Mouse (Mus musculus): ENCODE measurements around the gene Mef2b. TPM values are rescaled to one million over a fixed set of nuclear protein-coding genes. Genes with fewer than 3 reads are reported as not detected.

The Mef2b gene
- polyA plus RNA-seq, 1 experiment = 0.05 TPM

DNA sequence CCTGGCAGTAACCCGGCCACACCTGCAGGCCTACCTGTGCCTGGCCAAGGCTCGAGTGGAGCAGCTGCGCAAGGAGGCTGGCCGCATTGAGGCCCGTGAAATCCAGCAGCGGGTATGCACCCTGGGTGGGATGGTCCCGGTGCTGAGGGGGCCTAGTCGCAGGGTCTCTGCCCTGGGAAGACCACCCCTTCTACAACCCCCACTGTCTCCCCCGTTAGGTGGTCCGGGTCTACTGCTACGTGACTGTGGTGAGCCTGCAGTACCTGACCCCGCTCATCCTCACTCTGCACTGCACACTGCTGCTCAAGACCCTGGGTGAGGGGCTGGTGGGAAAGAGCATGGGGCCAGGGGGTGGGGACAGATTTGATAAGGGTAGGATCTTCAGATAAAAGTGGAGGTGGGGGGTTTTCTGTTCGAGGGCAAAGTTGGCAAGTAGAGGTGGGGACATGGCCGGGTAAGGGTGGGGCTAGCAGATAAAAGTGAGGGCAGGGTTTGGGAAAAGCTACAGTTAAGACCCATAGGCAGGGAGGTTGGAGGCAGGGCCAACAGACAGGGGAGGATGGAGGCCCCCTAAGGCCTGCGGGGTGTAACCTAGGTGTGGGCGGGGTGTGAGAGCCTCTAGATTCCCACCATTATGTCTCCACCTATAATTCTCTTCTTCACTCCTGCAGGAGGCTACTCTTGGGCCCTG, 41.8 kb downstream of the Mef2b start:
- Histone ChIP-seq H3K36me3 (ENCODE audit: control insufficient read depth, insufficient read depth) (peaks cover 12% of the 10 kb centered on the region), H3K79me2 (ENCODE audit: control insufficient read depth, insufficient read depth) (no peaks in the 10 kb centered on the region), H3K79me3 (ENCODE audit: low read depth) (no peaks in the 10 kb centered on the region), H3K4me3 (ENCODE audit: insufficient read depth, poor library complexity, severe bottlenecking) (no peak overlapping the region), H3ac (ENCODE audit: control insufficient read depth, insufficient read length, low read depth) (no peak overlapping the region), H3K27me3 (ENCODE audit: control insufficient read depth, insufficient read depth, insufficient read length) (no peaks in the 10 kb centered on the region)
- TF ChIP-seq MAX (IDR thresholded peaks at IDR 0.05) (no peak), CTCF (IDR thresholded peaks at IDR 0.05; ENCODE audit: control insufficient read depth, insufficient read depth, insufficient read length) (no peak), FOSL1 (IDR thresholded peaks at IDR 0.05; ENCODE audit: insufficient read depth, low read length, poor library complexity, severe bottlenecking) (no peak), CEBPB (IDR thresholded peaks at IDR 0.05; ENCODE audit: low read depth) (no peak), USF1 (IDR thresholded peaks at IDR 0.05; ENCODE audit: low read depth) (no peak), MYOG (IDR thresholded peaks at IDR 0.05; ENCODE audit: control insufficient read depth, extremely low read depth, insufficient read length) (no peak), MYOD1 (IDR thresholded peaks at IDR 0.05; ENCODE audit: control insufficient read depth, insufficient read length, low read depth) (no peak)

DNA sequence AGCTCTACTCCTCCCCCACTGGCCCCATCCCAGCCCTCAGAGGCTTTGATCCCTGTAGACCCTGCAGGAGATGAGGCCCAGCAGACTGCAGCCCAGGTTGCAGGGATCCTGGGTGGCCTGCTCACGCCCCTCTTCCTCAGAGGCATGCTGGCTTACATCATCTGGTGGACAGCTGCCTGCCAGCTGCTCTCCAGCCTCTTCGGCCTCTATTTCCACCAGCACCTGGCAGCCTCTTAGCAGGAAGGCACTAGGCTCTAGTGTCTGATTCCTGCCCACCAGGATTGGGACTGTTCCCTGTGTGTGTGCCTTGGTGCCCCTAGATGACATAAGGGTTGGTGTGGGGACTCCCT, 42.4 kb downstream of the Mef2b start:
- Histone ChIP-seq H3K36me3 (ENCODE audit: control insufficient read depth, insufficient read depth) (peaks cover 12% of the 10 kb centered on the region), H3K79me3 (ENCODE audit: low read depth) (no peaks in the 10 kb centered on the region), H3K27me3 (ENCODE audit: control insufficient read depth, insufficient read depth, insufficient read length) (no peaks in the 10 kb centered on the region), H3ac (ENCODE audit: control insufficient read depth, insufficient read length, low read depth) (no peak overlapping the region), H3K4me3 (ENCODE audit: insufficient read depth, poor library complexity, severe bottlenecking) (no peak overlapping the region), H3K79me2 (ENCODE audit: control insufficient read depth, insufficient read depth) (no peaks in the 10 kb centered on the region)
- TF ChIP-seq MAX (IDR thresholded peaks at IDR 0.05) = no peak
- TF ChIP-seq CTCF (IDR thresholded peaks at IDR 0.05; ENCODE audit: control insufficient read depth, insufficient read depth, insufficient read length) = no peak
- no peak for TF ChIP-seq USF1 (IDR thresholded peaks at IDR 0.05; ENCODE audit: low read depth)
- TF ChIP-seq MYOG (IDR thresholded peaks at IDR 0.05; ENCODE audit: control insufficient read depth, extremely low read depth, insufficient read length) = no peak
- TF ChIP-seq CEBPB (IDR thresholded peaks at IDR 0.05; ENCODE audit: low read depth) = no peak
- TF ChIP-seq MYOD1 (IDR thresholded peaks at IDR 0.05; ENCODE audit: control insufficient read depth, insufficient read length, low read depth) = no peak
- no peak for TF ChIP-seq FOSL1 (IDR thresholded peaks at IDR 0.05; ENCODE audit: insufficient read depth, low read length, poor library complexity, severe bottlenecking)

DNA sequence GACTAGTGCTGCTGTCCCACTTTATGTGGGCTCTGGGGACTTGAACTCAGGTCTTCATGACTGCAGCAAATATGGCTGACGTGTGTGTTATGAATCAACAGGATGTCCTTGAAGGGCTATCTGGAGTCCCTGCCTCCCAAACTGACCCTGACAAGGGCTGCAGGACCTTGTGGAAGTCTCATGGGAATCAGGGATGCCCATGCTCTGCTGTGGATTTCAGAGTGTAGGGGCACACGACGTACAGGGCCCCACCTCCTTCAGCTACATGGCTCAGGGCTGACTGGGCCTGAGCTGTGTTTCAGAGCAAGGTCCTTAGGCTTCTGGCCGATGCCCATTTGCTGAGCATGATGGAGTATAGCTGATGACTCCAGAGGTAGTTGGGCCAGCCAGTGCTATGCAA, 43.7 kb downstream of the Mef2b start:
- H3K4me3 ChIP-seq (ENCODE audit: insufficient read depth, poor library complexity, severe bottlenecking) = no peak overlapping the region
- H3ac ChIP-seq (ENCODE audit: control insufficient read depth, insufficient read length, low read depth) = no peak overlapping the region
- H3K79me3 ChIP-seq (ENCODE audit: low read depth) = no peaks in the 10 kb centered on the region
- H3K36me3 ChIP-seq (ENCODE audit: control insufficient read depth, insufficient read depth) = peaks cover 8% of the 10 kb centered on the region
- no peaks in the 10 kb centered on the region for H3K27me3 ChIP-seq (ENCODE audit: control insufficient read depth, insufficient read depth, insufficient read length)
- H3K79me2 ChIP-seq (ENCODE audit: control insufficient read depth, insufficient read depth) = no peaks in the 10 kb centered on the region
- no peak for TF ChIP-seq MYOG (IDR thresholded peaks at IDR 0.05; ENCODE audit: control insufficient read depth, extremely low read depth, insufficient read length)

DNA sequence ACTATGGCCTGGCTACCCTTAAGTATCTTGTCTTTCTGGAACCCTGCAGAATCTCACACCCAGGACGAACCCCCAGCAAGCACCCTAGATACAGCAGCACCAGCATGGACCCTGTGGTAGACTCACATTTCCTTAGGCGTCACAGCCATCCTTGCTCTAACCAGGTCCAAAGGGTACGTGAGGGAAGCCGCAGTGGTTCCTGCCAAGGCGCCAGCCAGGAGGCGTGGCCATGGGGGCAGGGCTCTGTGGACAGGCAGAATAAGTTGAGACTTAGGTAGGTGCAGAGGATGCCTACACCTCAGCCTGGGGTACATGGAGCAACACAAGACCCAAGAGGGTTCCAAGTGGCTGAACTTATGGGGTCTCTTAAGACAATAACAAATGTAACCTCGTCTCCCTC, 49.2 kb downstream of the Mef2b start:
- Histone ChIP-seq H3ac (ENCODE audit: control insufficient read depth, insufficient read length, low read depth) (no peak overlapping the region), H3K36me3 (ENCODE audit: control insufficient read depth, insufficient read depth) (no peaks in the 10 kb centered on the region), H3K79me3 (ENCODE audit: low read depth) (no peaks in the 10 kb centered on the region), H3K27me3 (ENCODE audit: control insufficient read depth, insufficient read depth, insufficient read length) (no peaks in the 10 kb centered on the region), H3K4me3 (ENCODE audit: insufficient read depth, poor library complexity, severe bottlenecking) (no peak overlapping the region), H3K79me2 (ENCODE audit: control insufficient read depth, insufficient read depth) (no peaks in the 10 kb centered on the region)
- TF ChIP-seq CTCF (IDR thresholded peaks at IDR 0.05; ENCODE audit: control insufficient read depth, insufficient read depth, insufficient read length) (no peak), USF1 (IDR thresholded peaks at IDR 0.05; ENCODE audit: low read depth) (no peak), MAX (IDR thresholded peaks at IDR 0.05) (no peak), MYOG (IDR thresholded peaks at IDR 0.05; ENCODE audit: control insufficient read depth, extremely low read depth, insufficient read length) (no peak), CEBPB (IDR thresholded peaks at IDR 0.05; ENCODE audit: low read depth) (no peak), MYOD1 (IDR thresholded peaks at IDR 0.05; ENCODE audit: control insufficient read depth, insufficient read length, low read depth) (no peak), FOSL1 (IDR thresholded peaks at IDR 0.05; ENCODE audit: insufficient read depth, low read length, poor library complexity, severe bottlenecking) (no peak)

DNA sequence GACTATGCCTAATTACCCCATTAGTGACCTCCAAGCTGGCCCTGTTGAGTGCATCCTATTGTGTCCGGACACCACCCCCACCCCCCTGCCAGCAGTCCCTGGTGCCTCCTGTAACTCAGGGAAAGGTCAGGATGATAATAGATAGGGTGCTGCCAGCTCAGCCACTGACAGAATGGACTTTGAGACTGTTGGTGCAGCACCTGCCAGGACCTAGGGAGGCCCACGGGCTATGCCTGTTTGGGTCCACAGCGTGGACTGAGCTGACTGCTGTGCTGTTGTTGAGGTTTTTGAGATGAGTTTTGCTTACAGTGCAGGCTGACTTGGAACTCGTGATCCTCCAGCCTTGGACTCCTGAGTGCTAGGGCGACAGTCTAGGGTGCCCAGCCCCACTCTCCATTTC, 53.7 kb downstream of the Mef2b start:
- H3K36me3 ChIP-seq (ENCODE audit: control insufficient read depth, insufficient read depth) = no peaks in the 10 kb centered on the region
- H3K79me2 ChIP-seq (ENCODE audit: control insufficient read depth, insufficient read depth) = no peaks in the 10 kb centered on the region
- H3K27me3 ChIP-seq (ENCODE audit: control insufficient read depth, insufficient read depth, insufficient read length) = peaks cover 3% of the 10 kb centered on the region
- H3K4me3 ChIP-seq (ENCODE audit: insufficient read depth, poor library complexity, severe bottlenecking) = no peak overlapping the region
- no peak overlapping the region for H3ac ChIP-seq (ENCODE audit: control insufficient read depth, insufficient read length, low read depth)
- TF ChIP-seq MAX (IDR thresholded peaks at IDR 0.05) = no peak
- no peak for TF ChIP-seq CTCF (IDR thresholded peaks at IDR 0.05; ENCODE audit: control insufficient read depth, insufficient read depth, insufficient read length)
- TF ChIP-seq MYOD1 (IDR thresholded peaks at IDR 0.05; ENCODE audit: control insufficient read depth, insufficient read length, low read depth) = no peak
- no peak for TF ChIP-seq CEBPB (IDR thresholded peaks at IDR 0.05; ENCODE audit: low read depth)
- TF ChIP-seq USF1 (IDR thresholded peaks at IDR 0.05; ENCODE audit: low read depth) = no peak
- no peak for TF ChIP-seq MYOG (IDR thresholded peaks at IDR 0.05; ENCODE audit: control insufficient read depth, extremely low read depth, insufficient read length)
- TF ChIP-seq FOSL1 (IDR thresholded peaks at IDR 0.05; ENCODE audit: insufficient read depth, low read length, poor library complexity, severe bottlenecking) = no peak
- no peaks in the 10 kb centered on the region for H3K79me3 ChIP-seq (ENCODE audit: low read depth)

DNA sequence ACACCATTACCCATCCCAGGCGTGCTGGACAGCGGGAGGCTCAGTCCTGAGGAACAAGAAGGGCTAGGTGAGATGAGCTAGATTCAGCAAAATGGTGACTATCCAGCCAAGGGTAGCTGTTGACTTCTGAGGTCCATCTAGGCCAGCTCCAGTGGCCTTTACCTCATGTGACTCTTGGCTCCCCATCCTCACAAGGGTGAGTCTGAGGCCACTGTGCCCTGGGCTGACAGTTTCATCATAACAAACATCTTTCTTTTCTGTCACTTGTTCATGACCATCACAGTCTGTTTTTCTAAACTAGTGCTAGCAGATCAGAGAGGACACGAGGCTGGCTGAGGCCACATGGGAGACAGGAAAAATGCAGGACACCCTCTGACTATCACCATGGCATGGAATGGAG, 54.7 kb downstream of the Mef2b start:
- peaks cover 3% of the 10 kb centered on the region for H3K27me3 ChIP-seq (ENCODE audit: control insufficient read depth, insufficient read depth, insufficient read length)
- no peak overlapping the region for H3K4me3 ChIP-seq (ENCODE audit: insufficient read depth, poor library complexity, severe bottlenecking)

More for the DNA sequence above, 54.7 kb downstream of the Mef2b start:
- TF ChIP-seq MYOG (IDR thresholded peaks at IDR 0.05; ENCODE audit: control insufficient read depth, extremely low read depth, insufficient read length) (no peak), MYOD1 (IDR thresholded peaks at IDR 0.05; ENCODE audit: control insufficient read depth, insufficient read length, low read depth) (no peak), CEBPB (IDR thresholded peaks at IDR 0.05; ENCODE audit: low read depth) (no peak)
- H3ac ChIP-seq (ENCODE audit: control insufficient read depth, insufficient read length, low read depth) = no peak overlapping the region
- no peaks in the 10 kb centered on the region for H3K36me3 ChIP-seq (ENCODE audit: control insufficient read depth, insufficient read depth)
- no peaks in the 10 kb centered on the region for H3K79me3 ChIP-seq (ENCODE audit: low read depth)
- H3K79me2 ChIP-seq (ENCODE audit: control insufficient read depth, insufficient read depth) = no peaks in the 10 kb centered on the region

All from C2C12 (cell line).